Mouse (Mus musculus) cerebellum, adult 2 months (tissue): ENCODE results near the gene Mettl9.

Experiments
- CTCF ChIP-seq: fragments of 200-500 bp; IDR thresholded peaks from 2 replicates; pipeline ENCODE4 v1.5.1; 2011; ENCODE audit warnings: low read depth, mild to moderate bottlenecking, control low read depth, low read length, moderate library complexity, borderline replicate concordance; ENCODE audit not compliant: insufficient read depth
- POLR2A ChIP-seq: fragments of 200-500 bp; IDR thresholded peaks from 2 replicates; pipeline ENCODE4 v1.6.1; 2011; ENCODE audit warnings: low read length, control low read depth, borderline replicate concordance; ENCODE audit not compliant: insufficient read depth

- TF ChIP-seq CTCF (no peak), POLR2A (no peak)
Observed at GRCm38 (mm10) chr7:121035161-121035721, 996 bp downstream of the Mettl9 start.
